Mouse (Mus musculus) telencephalon, adult 2 months (tissue): ENCODE results near the gene Kdf1.

Experiments
- DNase-seq: peaks from one replicate; pipeline ENCODE4 v3.0.0-alpha.2; 2011; ENCODE audit warnings: low read depth, low spot score

Kdf1 gene

DNA sequence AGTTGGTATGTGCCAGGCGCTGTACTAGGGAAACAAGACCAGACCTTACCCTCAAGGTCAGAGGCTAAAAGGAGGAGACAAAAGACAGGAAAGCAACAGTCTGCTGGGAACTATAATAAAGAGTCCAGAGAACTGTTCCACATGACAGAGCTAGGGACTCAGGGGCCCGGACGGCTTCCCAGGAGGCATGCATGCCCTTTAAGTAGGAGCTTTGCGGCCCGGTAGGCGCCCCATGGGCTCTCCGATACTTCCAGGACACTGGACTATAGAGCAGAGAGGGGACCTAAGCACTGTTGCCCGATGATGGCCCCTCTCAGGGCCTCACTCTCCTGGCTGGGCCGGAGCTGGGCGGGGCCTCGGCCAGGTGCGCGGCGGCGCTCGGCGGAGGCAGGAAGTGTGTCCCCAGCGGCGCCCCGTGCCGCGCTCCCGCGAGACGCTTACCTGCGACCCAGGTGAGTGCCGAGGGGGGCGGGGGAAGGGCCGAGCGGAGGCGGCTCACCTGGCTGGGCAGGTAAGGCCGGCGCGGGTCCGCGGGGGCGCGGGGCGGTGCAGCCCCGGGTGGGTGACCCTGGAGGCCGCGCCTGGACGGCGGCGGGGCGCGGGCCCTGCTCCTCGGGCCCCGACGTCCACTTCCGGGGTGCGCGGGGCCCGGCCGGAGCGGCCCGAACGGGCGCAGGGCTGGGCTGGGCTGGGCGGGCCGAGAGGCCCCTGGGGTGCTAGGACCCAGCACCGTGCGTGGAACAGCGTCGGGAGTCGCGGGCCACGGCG lies at the start of gene Kdf1:
Gene Kdf1, plus strand, starts transcription at position 363 of the 768 bp plus-strand sequence.
- DNase-seq, result no peak

DNA sequence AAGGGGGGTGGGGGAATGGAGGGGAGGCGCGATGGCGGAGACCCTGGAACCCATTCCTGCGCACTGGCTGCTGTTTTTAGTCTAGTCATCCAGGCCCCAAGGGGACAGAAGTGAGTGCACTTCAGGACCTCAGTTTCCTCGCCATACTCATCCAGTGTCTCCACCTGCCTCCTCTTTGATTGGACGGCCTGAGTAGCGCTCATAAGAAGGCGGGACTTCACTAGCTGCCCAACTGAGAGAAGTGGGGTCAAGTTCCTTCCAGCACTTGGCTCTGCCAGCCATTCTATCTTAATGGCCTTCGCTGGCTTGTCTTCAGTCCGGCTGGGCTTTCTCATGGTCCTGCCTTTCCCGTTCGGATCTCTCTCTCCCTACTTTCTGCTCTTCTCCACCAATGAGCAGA lies 49.6 kb upstream of the Kdf1 start:
- DNase-seq, result no peak

DNA sequence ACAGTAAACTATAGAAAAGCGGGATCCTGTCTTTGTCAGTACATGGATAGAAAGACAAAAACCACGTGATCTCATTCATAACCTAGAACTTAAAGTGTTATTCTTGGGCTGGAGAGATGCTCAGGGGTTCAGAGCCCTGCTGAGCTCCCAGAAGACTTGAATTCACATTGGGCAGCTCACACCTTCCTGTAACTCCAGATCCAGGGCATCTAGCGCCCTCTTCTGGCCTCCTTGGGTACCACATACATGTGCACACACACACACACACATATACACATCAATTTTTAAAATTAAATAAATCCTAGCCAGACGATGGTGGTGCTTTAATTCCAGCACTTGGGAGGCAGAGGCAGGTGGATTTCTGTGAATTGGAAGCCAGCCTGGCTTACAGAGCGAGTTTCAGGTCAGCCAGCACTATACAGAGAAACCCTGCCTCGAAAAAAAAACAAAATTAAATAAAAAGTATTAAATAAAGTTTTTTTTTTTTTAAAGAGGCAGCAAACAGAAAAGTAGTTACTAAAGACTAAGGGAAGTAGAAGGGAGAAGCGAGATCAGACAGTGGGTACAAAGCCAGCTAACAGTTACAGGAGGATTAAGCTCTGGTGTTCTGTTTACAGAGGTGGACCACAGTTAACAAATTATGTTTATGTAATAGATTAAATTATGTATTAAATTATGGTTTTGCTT lies 47.5 kb upstream of the Kdf1 start:
- no peak for DNase-seq

DNA sequence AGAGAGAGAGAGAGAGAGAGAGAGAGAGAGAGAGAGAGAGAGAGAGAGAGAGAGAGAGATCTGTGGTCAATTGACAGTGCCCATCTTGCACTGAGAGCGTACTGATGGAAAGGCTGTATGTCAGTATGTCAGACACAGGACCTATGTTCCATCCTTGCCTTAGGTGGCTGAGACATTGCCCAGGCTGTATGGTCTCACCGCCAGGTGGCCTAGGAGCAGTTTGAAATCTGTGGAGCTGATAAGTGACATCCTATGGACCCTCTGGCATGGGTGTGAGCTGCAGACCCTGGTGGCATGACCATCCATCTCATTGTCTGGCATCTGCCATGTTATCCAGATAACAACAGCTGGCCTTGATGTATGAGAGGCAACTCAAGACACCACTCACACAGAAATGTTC lies 44.9 kb upstream of the Kdf1 start:
- no peak for DNase-seq

DNA sequence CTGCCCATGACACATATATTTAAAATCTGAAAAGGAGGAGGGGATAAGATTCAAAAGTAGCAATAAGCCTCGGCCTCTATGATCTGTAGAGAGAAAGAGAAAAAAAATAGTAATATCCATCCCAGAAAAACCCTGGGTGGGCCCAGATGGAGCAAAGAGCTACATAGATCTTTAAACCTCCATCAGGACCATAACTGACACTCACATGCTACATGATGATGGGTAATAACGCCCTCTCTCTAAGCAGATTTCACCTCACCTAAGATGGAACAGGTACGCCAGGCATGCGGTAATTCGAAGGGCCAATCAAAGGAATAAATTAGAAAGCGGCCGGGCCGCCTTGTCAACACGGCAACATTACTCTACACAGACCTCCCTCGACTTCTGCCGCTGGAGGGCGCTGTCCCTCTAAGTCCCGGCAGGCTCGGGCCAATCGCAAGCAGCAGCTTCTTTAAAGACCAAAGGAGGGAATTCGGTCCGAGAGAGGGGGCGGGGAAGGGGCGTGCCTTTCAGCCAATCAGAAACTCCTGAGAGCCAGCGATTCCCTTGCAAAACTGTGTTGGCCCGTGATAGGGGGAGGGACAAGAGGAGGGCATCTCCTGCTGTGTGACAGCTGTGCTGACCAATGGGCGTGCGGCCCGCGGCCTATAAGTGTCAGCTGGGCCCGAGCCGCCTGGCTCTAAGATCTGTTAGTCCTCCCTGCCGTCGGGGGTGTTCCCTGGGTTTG lies 39.1 kb upstream of the Kdf1 start, which contains the start of gene Tent5b:
Gene Tent5b, plus strand, starts transcription at position 675 of the 727 bp plus-strand sequence.
- DNase-seq, result peak; percentile 93

DNA sequence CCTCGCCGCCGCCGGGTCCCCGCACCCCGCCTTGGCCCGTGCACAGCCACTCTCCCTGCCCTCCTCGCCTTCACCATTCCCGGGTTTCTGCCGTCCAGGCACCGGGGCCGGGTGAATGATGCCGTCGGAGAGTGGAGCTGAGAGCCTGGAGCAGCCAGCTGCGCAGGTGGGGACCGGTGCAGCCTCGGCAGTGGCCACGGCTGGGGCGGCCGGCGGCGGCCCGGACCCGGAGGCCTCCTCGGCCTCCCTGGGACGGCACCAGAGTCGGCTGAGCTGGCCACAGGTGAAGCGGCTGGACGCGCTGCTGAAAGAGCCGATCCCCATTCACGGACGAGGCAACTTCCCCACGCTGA lies 38.6 kb upstream of the Kdf1 start:
- DNase-seq, result no peak

DNA sequence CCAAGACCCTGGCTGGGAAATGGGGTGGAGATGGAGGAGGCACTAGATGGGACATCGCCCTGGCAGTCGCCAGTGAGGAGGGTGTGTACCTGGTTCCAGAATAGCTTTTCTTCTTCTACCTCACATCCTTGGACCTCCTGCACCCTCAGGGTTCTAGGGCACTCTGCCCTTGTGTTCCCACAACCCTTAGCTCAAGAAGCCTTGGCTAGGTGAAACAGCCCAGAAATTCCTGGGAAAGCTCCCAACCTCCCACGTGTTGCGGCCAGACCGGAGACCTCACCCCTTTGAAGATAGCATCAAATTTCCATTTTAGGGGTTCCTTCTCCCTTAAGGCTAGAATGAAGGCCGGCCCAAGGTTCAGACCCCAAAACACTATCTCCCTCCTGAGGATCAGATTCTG lies 38.0 kb upstream of the Kdf1 start:
- DNase-seq, result no peak

DNA sequence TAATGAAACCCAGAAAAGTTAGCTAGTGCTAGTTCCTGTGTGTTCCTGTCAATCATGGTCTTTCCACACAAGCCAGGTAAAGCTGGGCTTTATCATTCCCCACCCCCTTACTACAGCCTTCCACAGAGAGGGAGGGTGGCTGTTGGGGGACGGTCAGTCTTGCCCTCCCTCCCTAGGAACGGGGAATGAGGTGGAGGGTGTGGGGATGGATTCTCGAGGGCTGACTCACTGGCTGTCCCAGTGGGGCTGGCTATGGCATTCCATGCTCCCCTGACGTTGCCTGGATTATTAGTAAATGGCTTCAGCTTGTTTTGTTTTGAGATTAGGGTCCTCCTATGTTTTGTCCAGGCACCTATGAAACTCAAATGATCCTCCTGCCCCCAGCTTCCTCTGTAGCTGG lies 37.3 kb upstream of the Kdf1 start:
- no peak for DNase-seq

DNA sequence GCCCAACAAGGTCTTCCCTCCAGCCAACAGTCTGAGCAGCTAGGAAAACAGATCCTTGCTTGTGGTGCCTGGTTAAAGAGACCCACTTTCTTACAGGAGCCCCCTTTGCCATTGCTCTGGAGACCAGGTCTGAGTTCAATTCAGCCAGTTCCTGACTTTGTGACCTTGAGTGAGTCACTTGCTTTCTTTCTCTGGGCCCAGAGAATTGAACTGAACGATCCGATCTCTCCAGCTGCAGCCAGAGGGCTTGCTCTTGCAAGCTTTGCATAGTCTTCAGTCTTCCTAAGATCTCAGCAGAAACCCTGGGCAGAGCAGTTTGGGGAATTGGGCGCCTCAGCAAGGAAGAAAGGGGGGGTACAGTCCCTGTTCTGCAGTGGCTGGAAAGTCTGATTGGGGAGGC lies 36.3 kb upstream of the Kdf1 start:
- no peak for DNase-seq

DNA sequence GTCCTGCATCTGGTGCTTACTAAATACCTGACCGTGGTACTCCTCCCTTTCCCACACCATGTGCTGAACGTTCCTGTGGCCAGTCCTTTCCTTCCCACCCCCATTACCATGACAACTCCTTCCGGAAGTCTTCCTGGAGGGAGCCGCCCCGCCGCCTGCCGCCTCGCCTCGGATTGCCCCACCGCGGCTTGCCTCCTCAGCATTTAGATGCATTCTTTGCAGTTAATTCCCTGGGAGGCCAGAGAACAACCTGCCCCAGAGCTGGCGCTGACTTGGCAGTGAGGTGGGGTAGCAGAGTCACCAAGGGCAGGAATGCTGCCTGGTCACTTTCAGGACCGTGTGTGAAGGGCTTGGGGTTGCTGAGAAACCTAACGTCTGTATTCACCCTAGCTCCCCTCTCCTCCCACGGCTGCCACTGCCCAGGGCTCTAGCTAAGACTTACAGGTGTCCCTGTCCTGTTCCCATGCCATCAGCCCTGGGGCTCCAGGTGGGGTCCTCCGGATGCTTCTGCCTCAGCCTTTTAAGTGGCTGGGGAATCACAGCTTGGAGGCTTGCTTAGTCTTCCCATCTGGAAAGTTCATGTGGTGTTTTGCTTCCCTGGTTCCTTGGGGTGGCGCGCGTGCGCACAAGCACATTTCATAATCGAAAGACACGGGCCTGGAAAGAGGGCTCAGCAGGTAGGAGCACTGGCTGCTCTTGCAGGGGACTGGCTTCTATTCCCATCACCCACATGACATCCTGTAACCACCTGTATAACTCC lies 34.3 kb upstream of the Kdf1 start:
- DNase-seq, result no peak

DNA sequence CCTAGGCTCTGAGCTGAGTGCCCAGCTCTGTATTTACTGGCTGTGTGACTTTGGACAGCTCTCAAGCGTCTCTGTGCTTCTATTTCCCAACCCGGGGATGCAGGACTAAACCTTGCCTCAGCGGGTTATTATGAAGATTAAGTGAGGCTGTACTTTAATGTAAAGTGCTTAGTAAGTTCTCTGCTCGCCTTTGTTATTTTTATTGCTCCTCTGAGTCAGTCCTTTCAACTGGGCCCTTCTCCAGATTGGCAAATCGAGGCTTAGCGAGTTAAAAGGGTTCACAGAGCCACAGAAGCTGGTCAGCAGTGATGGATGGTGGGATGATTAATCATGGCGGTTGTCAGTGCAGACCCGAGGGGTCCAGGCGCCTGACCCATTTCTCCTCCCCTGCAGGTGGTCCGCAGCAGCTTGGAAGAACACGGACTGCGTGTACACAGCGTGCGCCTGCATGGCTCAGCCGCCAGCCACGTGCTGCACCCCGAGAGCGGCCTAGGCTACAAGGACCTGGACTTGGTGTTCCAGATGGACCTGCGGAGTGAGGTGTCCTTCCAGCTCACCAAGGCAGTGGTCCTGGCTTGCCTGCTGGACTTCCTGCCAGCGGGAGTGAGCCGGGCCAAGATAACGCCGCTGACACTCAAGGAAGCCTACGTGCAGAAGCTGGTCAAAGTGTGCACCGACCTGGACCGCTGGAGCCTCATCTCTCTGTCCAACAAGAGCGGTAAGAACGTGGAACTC lies 32.9 kb upstream of the Kdf1 start:
- no peak for DNase-seq

DNA sequence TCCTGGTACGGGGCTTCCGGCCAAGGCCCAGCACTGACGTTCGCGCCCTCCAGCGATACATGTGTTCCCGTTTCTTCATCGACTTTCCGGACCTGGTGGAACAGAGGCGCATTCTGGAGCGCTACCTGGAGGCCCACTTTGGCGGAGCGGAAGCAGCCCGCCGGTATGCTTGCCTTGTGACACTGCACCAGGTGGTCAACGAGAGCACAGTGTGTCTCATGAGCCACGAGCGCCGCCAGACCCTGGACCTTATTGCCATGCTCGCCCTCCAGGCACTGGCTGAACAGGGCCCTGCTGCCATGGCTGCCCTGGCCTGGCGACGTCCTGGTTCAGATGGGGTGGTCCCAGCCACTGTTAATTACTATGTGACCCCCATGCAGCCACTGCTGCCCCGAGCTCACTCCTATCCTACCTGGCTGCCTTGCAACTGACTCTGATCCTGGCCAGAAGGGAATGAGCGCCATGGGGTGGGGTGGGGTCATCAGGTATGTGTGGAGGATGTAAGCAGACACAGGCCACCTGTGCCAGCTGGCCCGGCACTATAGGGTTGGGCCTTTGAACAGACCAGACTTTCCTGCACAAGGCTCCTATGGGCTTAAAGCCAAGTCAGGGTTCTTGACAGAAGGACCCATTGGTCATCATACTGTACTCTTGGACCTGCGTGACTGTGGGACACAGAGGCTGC lies 31.9 kb upstream of the Kdf1 start:
- DNase-seq, result no peak

DNA sequence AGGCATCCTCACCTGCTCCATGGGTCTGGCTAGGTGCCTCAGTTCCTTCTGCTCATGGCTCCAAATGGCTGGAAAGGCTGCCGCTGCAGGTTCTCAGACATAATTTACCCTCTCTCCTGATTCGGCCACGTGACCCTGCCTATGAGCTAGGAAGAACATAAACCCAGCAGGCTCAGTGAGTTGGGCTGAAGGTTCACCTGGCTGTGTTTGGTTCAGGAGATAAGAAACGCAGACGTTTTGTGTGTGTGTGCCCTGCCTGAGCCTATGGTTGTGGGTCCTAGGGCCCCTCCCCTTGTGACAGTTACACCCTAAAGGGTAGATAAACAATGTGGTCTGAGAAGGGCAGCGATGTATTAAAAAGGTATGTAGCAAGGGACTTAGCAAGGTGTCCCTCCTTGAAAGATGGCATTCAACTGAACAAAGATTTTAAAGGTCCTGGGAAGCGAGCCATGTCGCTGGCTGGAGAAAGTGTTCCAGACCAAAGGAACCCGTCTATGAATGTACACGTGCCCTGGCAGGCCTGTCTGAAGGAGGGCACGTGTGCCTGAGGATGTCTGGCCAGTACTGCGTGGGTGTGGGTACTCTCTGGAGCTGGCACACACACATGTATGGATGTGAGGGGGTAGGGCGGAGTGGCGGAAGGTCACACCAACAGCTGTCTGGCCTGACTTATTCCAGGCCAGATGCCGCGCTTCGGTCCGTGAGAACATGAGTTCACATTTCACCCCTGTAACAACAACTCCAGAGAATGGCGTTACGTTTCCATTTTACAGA lies 30.0 kb upstream of the Kdf1 start:
- no peak for DNase-seq

DNA sequence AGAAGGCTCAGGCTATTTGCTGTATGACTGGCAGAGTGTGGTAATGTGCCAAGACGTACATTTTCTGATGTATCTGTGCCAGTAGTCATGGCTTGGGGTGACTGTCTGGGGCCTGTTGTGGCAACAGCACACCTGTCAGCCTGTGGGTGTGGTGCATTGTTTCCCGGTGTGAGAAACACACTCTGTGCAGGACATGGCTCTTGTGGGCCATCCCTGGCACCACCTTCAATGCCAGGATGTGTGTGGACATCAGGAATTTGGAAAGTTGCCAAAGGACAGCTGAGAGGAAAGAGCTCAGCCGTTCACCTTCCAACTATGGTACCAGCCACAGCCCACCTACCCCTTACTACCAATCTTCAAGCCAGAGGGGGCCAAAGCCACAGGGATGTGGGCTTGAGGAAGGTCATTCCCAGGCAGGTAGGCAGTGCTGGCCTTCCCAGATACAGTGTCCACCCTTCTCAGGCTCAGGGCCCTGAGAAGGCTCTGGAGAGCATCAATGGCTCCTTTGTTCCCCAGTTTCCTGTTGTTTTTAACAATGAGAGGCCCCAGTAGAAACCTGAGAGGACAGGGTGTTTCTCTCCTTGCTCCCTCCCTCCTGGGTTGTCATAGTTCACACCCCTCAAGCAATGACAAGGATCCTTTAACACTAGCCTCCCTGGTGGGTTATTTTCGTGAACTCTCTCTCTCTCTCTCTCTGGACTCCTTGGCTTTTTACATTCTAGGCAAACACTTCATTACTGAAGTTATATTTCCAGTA lies 29.1 kb upstream of the Kdf1 start:
- no peak for DNase-seq

DNA sequence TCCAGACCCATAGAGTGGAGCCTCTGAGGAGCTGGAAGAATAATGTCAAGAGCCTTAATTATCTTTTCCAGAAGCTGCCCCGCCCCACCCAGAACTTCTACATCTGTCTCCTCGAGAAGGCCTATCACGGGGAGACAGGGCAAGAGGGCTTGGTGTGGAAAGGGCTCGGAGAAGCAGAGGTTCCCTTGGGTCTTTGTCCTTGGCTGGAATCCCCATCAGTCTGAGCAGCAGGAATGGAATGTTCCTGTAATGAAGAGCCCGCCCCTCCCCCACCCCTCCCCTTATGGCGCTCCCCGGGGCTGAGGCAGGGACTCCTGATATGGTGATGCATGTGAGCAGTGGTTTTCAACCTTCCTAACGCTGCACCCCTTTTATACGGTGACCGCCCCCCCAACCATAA lies 27.0 kb upstream of the Kdf1 start:
- DNase-seq, result no peak

DNA sequence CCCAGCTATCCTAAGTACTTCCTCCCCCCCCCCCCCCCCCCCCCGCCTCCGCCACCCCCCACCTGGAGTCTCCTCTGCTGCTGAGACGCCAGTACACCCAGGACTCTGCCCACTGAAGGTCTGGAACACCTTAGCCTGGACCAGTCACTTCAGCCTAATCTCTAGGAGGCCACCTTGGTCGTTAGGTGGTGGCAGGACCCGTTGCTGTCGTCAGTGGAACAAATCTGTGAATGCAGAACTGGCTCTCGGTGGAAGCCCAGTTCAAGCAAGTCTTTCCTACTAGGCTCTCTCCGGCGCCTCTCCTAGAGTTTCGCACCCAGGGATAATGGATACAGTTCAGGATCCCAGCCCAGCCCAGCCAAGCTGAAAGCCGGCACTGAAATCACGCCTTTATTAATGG lies 24.9 kb upstream of the Kdf1 start:
- DNase-seq, result no peak

DNA sequence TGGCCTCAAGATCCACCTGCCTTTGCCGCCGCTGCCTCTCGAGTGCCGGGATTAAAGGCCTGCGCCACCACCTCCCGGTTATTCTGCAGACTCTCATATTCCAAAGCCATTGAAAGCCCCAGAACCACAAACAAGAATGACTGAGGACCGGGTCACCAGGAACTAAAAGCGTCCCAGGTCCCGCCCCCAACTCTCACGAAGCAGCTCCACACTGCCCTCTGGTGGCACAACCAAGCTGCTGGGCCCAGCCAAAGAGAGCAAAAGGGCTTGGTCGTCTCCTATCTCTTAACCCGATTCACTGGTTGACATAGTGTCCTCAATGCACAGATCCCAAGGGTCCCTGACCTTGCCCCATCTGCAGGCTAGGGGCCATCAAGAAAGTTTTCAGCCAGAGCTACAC lies 24.3 kb upstream of the Kdf1 start:
- no peak for DNase-seq

DNA sequence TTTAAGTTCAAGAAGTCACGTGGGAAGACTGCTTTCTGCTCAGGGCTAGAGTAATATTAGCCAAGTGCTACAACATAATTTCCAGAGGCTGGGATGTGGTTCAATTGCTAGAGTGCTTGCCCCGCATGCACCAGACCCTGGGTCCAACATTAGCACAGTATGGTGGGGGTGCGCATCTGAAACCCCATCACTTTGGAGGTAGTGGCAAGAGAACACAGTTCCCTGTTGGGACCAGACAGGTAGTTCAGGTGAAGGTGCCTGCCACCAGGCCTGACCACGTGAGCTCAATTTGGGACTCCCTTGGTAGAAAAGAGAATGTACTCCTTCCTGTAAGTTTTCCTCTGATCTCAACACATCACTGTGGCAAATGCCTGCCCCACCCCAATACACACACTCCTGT lies 23.9 kb upstream of the Kdf1 start:
- no peak for DNase-seq

DNA sequence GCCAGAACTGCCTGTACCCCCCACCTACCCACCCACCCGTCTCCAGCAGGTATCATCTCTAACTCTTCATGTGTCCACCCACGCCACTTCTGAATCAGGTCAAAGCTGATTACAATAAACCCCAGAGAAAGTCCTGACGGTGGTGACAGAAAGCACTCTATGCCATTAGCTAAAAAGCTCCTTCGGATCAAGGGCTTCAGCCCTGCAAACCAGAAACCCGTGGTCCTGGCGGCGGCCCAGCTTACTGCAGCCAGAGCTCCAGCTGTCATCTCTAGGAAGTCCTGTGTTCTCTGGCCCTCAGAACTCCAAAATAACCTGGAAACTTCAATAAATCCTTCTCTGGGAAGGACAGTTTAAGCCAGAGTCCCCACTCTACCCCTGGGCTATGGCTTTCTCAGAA lies 23.1 kb upstream of the Kdf1 start:
- DNase-seq, result no peak
